Comparison of ENCODE assay signal across 11 mouse cellular contexts in genomic region chr11:72455694-72456093, GRCm38 (mm10). TPM values are rescaled to one million over a fixed set of nuclear protein-coding genes. Genes with fewer than 3 reads are reported as not detected.
DNase-seq lines count a peak whose midpoint lies in the region; ATAC-seq and TF ChIP-seq lines count a peak whose summit lies in the region.
"Had no signal": no experiment of that assay in that cellular context is flagged by ENCODE, and none has a peak within 500 bp of the region (broad histone marks: within the 10 kb centered on the region; RNA-seq: fewer than 3 reads in every experiment).

No protein-coding gene starts in this region.

- no peak for TF ChIP-seq CTCF in ES-Bruce4 (IDR thresholded peaks at IDR 0.05; ENCODE audit: low read depth, low read length)

- peaks cover 14% of the 10 kb centered on the region for H3K36me3 ChIP-seq in ES-Bruce4 (ENCODE audit: control insufficient read depth, insufficient read depth, low read length, poor library complexity, severe bottlenecking)
- H3K36me3 ChIP-seq in forebrain, embryonic 13.5 days (ENCODE audit: poor library complexity, severe bottlenecking): peaks cover 37% of the 10 kb centered on the region

- H3K27ac ChIP-seq in ES-Bruce4 (ENCODE audit: insufficient read depth, low read length): no peak overlapping the region
- no peak overlapping the region for H3K27ac ChIP-seq in forebrain, embryonic 13.5 days
- H3K27ac ChIP-seq: embryonic facial prominence, embryonic 12.5 days; limb, embryonic 13.5 days had no signal

- ATAC-seq in frontal cortex, adult (ENCODE audit: low TSS enrichment): peak; percentile 45
- peak; percentile 41; the same call in 1 of the 2 replicates for ATAC-seq in forebrain, embryonic 13.5 days

- H3K9ac ChIP-seq in ES-Bruce4 (ENCODE audit: low read depth, poor library complexity, severe bottlenecking): peak overlapping the region; percentile 33
- no peak overlapping the region for H3K9ac ChIP-seq in forebrain, embryonic 13.5 days
- H3K9ac ChIP-seq: embryonic facial prominence, embryonic 12.5 days; limb, embryonic 13.5 days had no signal

- no peak for TF ChIP-seq EP300 in ES-Bruce4 (IDR thresholded peaks at IDR 0.05; ENCODE audit: insufficient read depth, low read depth, low read length)

- peak overlapping the region; percentile 32; the same call in 1 of the 2 replicates for H3K4me3 ChIP-seq in ES-Bruce4 (ENCODE audit: low read depth, low read length)
- H3K4me3 ChIP-seq in forebrain, embryonic 13.5 days: no peak overlapping the region
- H3K4me3 ChIP-seq: embryonic facial prominence, embryonic 12.5 days; limb, embryonic 13.5 days had no signal

- no peaks in the 10 kb centered on the region for H3K27me3 ChIP-seq in ES-Bruce4 (ENCODE audit: control insufficient read depth, insufficient read depth, low read length, poor library complexity, severe bottlenecking)
- no peaks in the 10 kb centered on the region for H3K27me3 ChIP-seq in forebrain, embryonic 13.5 days
- H3K27me3 ChIP-seq: embryonic facial prominence, embryonic 12.5 days; limb, embryonic 13.5 days had no signal

- WGBS in forebrain, embryonic 13.5 days: 34% methylated on average over 5 of the region's 5 CpGs

- no peaks in the 10 kb centered on the region for H3K9me3 ChIP-seq in ES-Bruce4 (replicated peaks; ENCODE audit: control insufficient read depth, insufficient read depth, low read length, poor library complexity, severe bottlenecking)
- no peaks in the 10 kb centered on the region for H3K9me3 ChIP-seq in forebrain, embryonic 13.5 days (replicated peaks)
- H3K9me3 ChIP-seq: embryonic facial prominence, embryonic 12.5 days; limb, embryonic 13.5 days had no signal

- no peaks in the 10 kb centered on the region for H3K4me1 ChIP-seq in ES-Bruce4 (ENCODE audit: control insufficient read depth, insufficient read depth, low read length)
- H3K4me1 ChIP-seq in forebrain, embryonic 13.5 days: 0 out of 2 replicates have a peak, but pooled peaks cover 9% of the 10 kb centered on the region
- H3K4me1 ChIP-seq: embryonic facial prominence, embryonic 12.5 days; limb, embryonic 13.5 days had no signal

- TF ChIP-seq POLR2A in ES-Bruce4 (IDR thresholded peaks at IDR 0.05; ENCODE audit: insufficient read depth, low read length): no peak

- DNase-seq in frontal cortex, postnatal 14 days (ENCODE audit: low spot score in 2 of 2): no peak
- peak; percentile 69 to 73 for DNase-seq in left cerebral cortex, adult 9 months (ENCODE audit: low spot score in 2 of 2)
- DNase-seq in testis, postnatal 10 days (ENCODE audit: low spot score): no peak
- DNase-seq in kidney, postnatal 14 days: no peak
- DNase-seq in heart, adult 8-10 months (ENCODE audit: low spot score): no peak

- no peak overlapping the region for H3K4me2 ChIP-seq in forebrain, embryonic 13.5 days
- H3K4me2 ChIP-seq: embryonic facial prominence, embryonic 12.5 days; limb, embryonic 13.5 days had no signal

RNA-seq across cellular contexts. Expression of gene Mybbp1a, which starts 14.5 kb away (rescaled TPM):
- 296 and 298 TPM in 2 replicates for polyA plus RNA-seq in ES-Bruce4 (2011; ENCODE audit: insufficient read depth, insufficient read length, low read depth, missing spikeins)
- polyA plus RNA-seq in forebrain, embryonic 13.5 days (2015; fragmentation: Nextera tagmentation; extraction: Ambion mirVana): 111 and 122 TPM in 2 replicates
- 10 to 100 TPM; 42.4 to 49.4 (median 45.9) TPM for total RNA-seq in heart, adult 8-10 months (2022)

RNA-seq across cellular contexts. Expression of gene Ggt6, which starts 20.4 kb away (rescaled TPM):
- polyA plus RNA-seq in ES-Bruce4 (2011; ENCODE audit: insufficient read depth, insufficient read length, low read depth, missing spikeins): not detected in 2 replicates
- polyA plus RNA-seq in forebrain, embryonic 13.5 days (2015; fragmentation: Nextera tagmentation; extraction: Ambion mirVana): not detected in 2 replicates
- total RNA-seq in heart, adult 8-10 months (2022): under 1 TPM in 2 of 4 experiments, not detected in 2; 0.32 to 0.44 TPM
- polyA plus RNA-seq: heart, postnatal 0 days had no signal

RNA-seq across cellular contexts. Expression of gene Spns2, which starts 34.0 kb away (rescaled TPM):
- 0.48 and 1.3 TPM in 2 replicates for polyA plus RNA-seq in ES-Bruce4 (2011; ENCODE audit: insufficient read depth, insufficient read length, low read depth, missing spikeins)
- polyA plus RNA-seq in forebrain, embryonic 13.5 days (2015; fragmentation: Nextera tagmentation; extraction: Ambion mirVana): 3.5 and 3.6 TPM in 2 replicates
- total RNA-seq in heart, adult 8-10 months (2022): 10 to 100 TPM in 1 of 4 experiments, 1 to 10 TPM in 3; 7.4 to 10.2 (median 7.9) TPM

RNA-seq across cellular contexts. Expression of gene Smtnl2, which starts 44.2 kb away (rescaled TPM):
- polyA plus RNA-seq in ES-Bruce4 (2011; ENCODE audit: insufficient read depth, insufficient read length, low read depth, missing spikeins): 19.7 and 24.3 TPM in 2 replicates
- polyA plus RNA-seq in forebrain, embryonic 13.5 days (2015; fragmentation: Nextera tagmentation; extraction: Ambion mirVana): 2.2 and 2.6 TPM in 2 replicates
- 10 to 100 TPM; 13.6 to 18.9 (median 16.5) TPM for total RNA-seq in heart, adult 8-10 months (2022)

Comparison
In these comparisons a context has a peak if more than half of its experiments do, and no peak if none do; other contexts are left out.
1. DNase-seq: peak in left cerebral cortex, adult 9 months (2 of 2); none in frontal cortex, postnatal 14 days (0 of 2), testis, postnatal 10 days (single experiment), kidney, postnatal 14 days (single experiment) and heart, adult 8-10 months (single experiment).